16 mouse cellular contexts compared by ENCODE assay signal in genomic region chr10:120461301-120461700, GRCm38 (mm10). TPM values are rescaled to one million over a fixed set of nuclear protein-coding genes. Genes with fewer than 3 reads are reported as not detected.
DNase-seq lines count a peak whose midpoint lies in the region; ATAC-seq and TF ChIP-seq lines count a peak whose summit lies in the region.
"Had no signal": no experiment of that assay in that cellular context is flagged by ENCODE, and none has a peak within 500 bp of the region (broad histone marks: within the 10 kb centered on the region; RNA-seq: fewer than 3 reads in every experiment).

No protein-coding gene starts in this region.

- no peak overlapping the region for H3K4me3 ChIP-seq in heart, embryonic 10.5 days
- no peak overlapping the region for H3K4me3 ChIP-seq in heart, adult 2 months
- H3K4me3 ChIP-seq in hindbrain, embryonic 13.5 days: no peak overlapping the region
- H3K4me3 ChIP-seq in hindbrain, embryonic 11.5 days (ENCODE audit: low read depth, low read length): no peak overlapping the region
- no peak overlapping the region for H3K4me3 ChIP-seq in neural tube, embryonic 15.5 days (replicated peaks)
- H3K4me3 ChIP-seq: layer of hippocampus, adult 2 months; left cerebral cortex, adult 2 months; liver, embryonic 13.5 days had no signal

- H3K27me3 ChIP-seq in heart, embryonic 10.5 days (ENCODE audit: insufficient read depth, poor library complexity, severe bottlenecking): no peaks in the 10 kb centered on the region
- 0 out of 2 replicates have a peak, but pooled peaks cover 1% of the 10 kb centered on the region for H3K27me3 ChIP-seq in heart, adult 2 months (ENCODE audit: control insufficient read depth, insufficient read depth, low read length)
- H3K27me3 ChIP-seq in hindbrain, embryonic 13.5 days: no peaks in the 10 kb centered on the region
- H3K27me3 ChIP-seq in hindbrain, embryonic 11.5 days (ENCODE audit: control insufficient read depth, insufficient read depth, low read length): no peaks in the 10 kb centered on the region
- no peaks in the 10 kb centered on the region for H3K27me3 ChIP-seq in neural tube, embryonic 15.5 days (replicated peaks)
- H3K27me3 ChIP-seq: liver, embryonic 13.5 days; Patski had no signal

- TF ChIP-seq POLR2A in heart, adult 2 months (IDR thresholded peaks at IDR 0.05; ENCODE audit: insufficient read depth, low read depth, low read length): no peak

- peak overlapping the region; percentile 25; the same call in 1 of the 2 replicates for H3K4me2 ChIP-seq in hindbrain, embryonic 13.5 days
- no peak overlapping the region for H3K4me2 ChIP-seq in hindbrain, embryonic 11.5 days (replicated peaks; ENCODE audit: low read depth, low read length)
- H3K4me2 ChIP-seq in neural tube, embryonic 15.5 days: no peak overlapping the region
- H3K4me2 ChIP-seq: midbrain, embryonic 11.5 days had no signal

- no peaks in the 10 kb centered on the region for H3K9me3 ChIP-seq in heart, embryonic 10.5 days
- no peaks in the 10 kb centered on the region for H3K9me3 ChIP-seq in hindbrain, embryonic 13.5 days
- H3K9me3 ChIP-seq in hindbrain, embryonic 11.5 days (ENCODE audit: control insufficient read depth, low read length): no peaks in the 10 kb centered on the region
- no peaks in the 10 kb centered on the region for H3K9me3 ChIP-seq in neural tube, embryonic 15.5 days (replicated peaks)
- H3K9me3 ChIP-seq: liver, embryonic 13.5 days had no signal

- ATAC-seq in hindbrain, embryonic 13.5 days (ENCODE audit: low FRiP score): no peak
- ATAC-seq in hindbrain, embryonic 11.5 days (ENCODE audit: low FRiP score): no peak
- no peak for ATAC-seq in neural tube, embryonic 15.5 days (ENCODE audit: low FRiP score)
- ATAC-seq: Patski had no signal

- peaks cover 69% of the 10 kb centered on the region for H3K36me3 ChIP-seq in heart, embryonic 10.5 days
- no peaks in the 10 kb centered on the region for H3K36me3 ChIP-seq in heart, adult 2 months (ENCODE audit: control insufficient read depth, insufficient read depth, low read length)
- no peaks in the 10 kb centered on the region for H3K36me3 ChIP-seq in hindbrain, embryonic 13.5 days
- H3K36me3 ChIP-seq in hindbrain, embryonic 11.5 days (ENCODE audit: control insufficient read depth, insufficient read depth, low read length): no peaks in the 10 kb centered on the region
- H3K36me3 ChIP-seq in neural tube, embryonic 15.5 days: no peaks in the 10 kb centered on the region
- H3K36me3 ChIP-seq: liver, embryonic 13.5 days had no signal

- TF ChIP-seq CTCF in heart, adult 2 months (IDR thresholded peaks at IDR 0.05): no peak

- peaks cover 20% of the 10 kb centered on the region for H3K4me1 ChIP-seq in heart, embryonic 10.5 days
- no peaks in the 10 kb centered on the region for H3K4me1 ChIP-seq in heart, adult 2 months (ENCODE audit: control insufficient read depth, insufficient read depth, low read length)
- peaks cover 7% of the 10 kb centered on the region for H3K4me1 ChIP-seq in hindbrain, embryonic 13.5 days (replicated peaks)
- H3K4me1 ChIP-seq in hindbrain, embryonic 11.5 days (replicated peaks; ENCODE audit: control insufficient read depth, insufficient read depth, low read length): no peaks in the 10 kb centered on the region
- H3K4me1 ChIP-seq in neural tube, embryonic 15.5 days: no peaks in the 10 kb centered on the region

- H3K9ac ChIP-seq in heart, adult 2 months (ENCODE audit: low read depth, low read length): no peak overlapping the region
- H3K9ac ChIP-seq in hindbrain, embryonic 13.5 days: no peak overlapping the region
- H3K9ac ChIP-seq in hindbrain, embryonic 11.5 days (ENCODE audit: low read depth, low read length): no peak overlapping the region
- H3K9ac ChIP-seq in neural tube, embryonic 15.5 days (replicated peaks): no peak overlapping the region
- H3K9ac ChIP-seq: liver, embryonic 13.5 days had no signal

- H3K79me2 ChIP-seq in heart, adult 2 months (replicated peaks; ENCODE audit: control insufficient read depth, insufficient read depth, low read length): no peaks in the 10 kb centered on the region

- TF ChIP-seq EP300 in heart, adult 2 months (IDR thresholded peaks at IDR 0.05; ENCODE audit: insufficient read depth, low read depth, low read length): no peak

- peak overlapping the region; percentile 59; the same call in 1 of the 2 replicates for H3K27ac ChIP-seq in heart, embryonic 10.5 days
- no peak overlapping the region for H3K27ac ChIP-seq in heart, adult 2 months
- H3K27ac ChIP-seq in hindbrain, embryonic 13.5 days: no peak overlapping the region
- no peak overlapping the region for H3K27ac ChIP-seq in hindbrain, embryonic 11.5 days (ENCODE audit: low read depth, low read length)
- H3K27ac ChIP-seq in neural tube, embryonic 15.5 days (replicated peaks): 0 out of 2 replicates have a peak overlapping the region, but pooled peaks have one; percentile 9
- H3K27ac ChIP-seq: layer of hippocampus, adult 2 months; left cerebral cortex, adult 2 months had no signal

- intact Hi-C loops in heart, adult 2 months (cut with DNase I): no loop called here
- intact Hi-C loops in gastrocnemius, postnatal 14 days (cut with DNase I; ENCODE audit: low total_unique reads): no loop called here

- DNase-seq in heart, embryonic 10.5 days (ENCODE audit: low spot score): no peak
- no peak for DNase-seq in heart, adult 2 months
- no peak for DNase-seq in hindbrain, embryonic 11.5 days (ENCODE audit: low spot score)
- no peak for DNase-seq in neural tube, embryonic 10.5 days (ENCODE audit: extremely low spot score, low spot score)
- DNase-seq in gastrocnemius, postnatal 14 days: no peak
- no peak for DNase-seq in natural killer cell, adult 2 months (ENCODE audit: low spot score in 2 of 2)
- DNase-seq: kidney, adult 2 months; liver, embryonic 13.5 days; thymus, postnatal 25 days had no signal

- WGBS in heart, embryonic 10.5 days: 81% methylated on average over 5 of the region's 5 CpGs
- WGBS in heart, adult 2 months: 75% methylated on average over 5 of the region's 5 CpGs
- WGBS in hindbrain, embryonic 13.5 days: 62% methylated on average over 5 of the region's 5 CpGs
- 69% methylated on average over 5 of the region's 5 CpGs for whole genome bisulfite sequencing in hindbrain, embryonic 11.5 days
- WGBS in neural tube, embryonic 15.5 days: 78% methylated on average over 5 of the region's 5 CpGs

RNA-seq across cellular contexts. Expression of gene Hmga2, which starts 15.0 kb away (rescaled TPM):
- 33.2 and 82.1 TPM in 2 replicates for polyA plus RNA-seq in heart, embryonic 10.5 days (2016; fragmentation: Nextera tagmentation; extraction: Ambion mirVana)
- not detected for total RNA-seq in heart, adult 2 months (2021)
- polyA plus RNA-seq in heart, adult 2 months (2012; rRNA removed): not detected in 2 replicates
- 4.3 and 5.1 TPM in 2 replicates for polyA plus RNA-seq in hindbrain, embryonic 13.5 days (2015; fragmentation: Nextera tagmentation; extraction: Ambion mirVana)
- polyA plus RNA-seq in hindbrain, embryonic 11.5 days (2014; fragmentation: Nextera tagmentation; extraction: Ambion mirVana): 39.6 and 42.9 TPM in 2 replicates
- 3.2 and 7.5 TPM in 2 replicates for polyA plus RNA-seq in neural tube, embryonic 15.5 days (2015; fragmentation: Nextera tagmentation; extraction: Ambion mirVana)
- under 1 TPM in 1 of 2 experiments, not detected in 1; 0.06 TPM for total RNA-seq in gastrocnemius, postnatal 14 days (2021)
- total RNA-seq: heart, adult 8-10 months had no signal

Comparison
In these comparisons a context has a peak if more than half of its experiments do, and no peak if none do; other contexts are left out.
1. H3K27ac ChIP-seq: peak in heart, embryonic 10.5 days (single experiment) and neural tube, embryonic 15.5 days (single experiment); none in heart, adult 2 months (single experiment), hindbrain, embryonic 13.5 days (single experiment) and hindbrain, embryonic 11.5 days (single experiment).